Mouse (Mus musculus) neural tube, embryonic 10.5 days (tissue): ENCODE measurements at regions not wholly inside any gene's neighbourhood (a gene's known extent, or its start where the extent isn't known, plus 50 kb on each side); places are given as distances from the start of the nearest gene placed in this dataset.
A peak's percentile ranks its signal among the peaks of the same experiment; 100 is the strongest.
"Not testable (repeated sequence)": the region's sequence is repeated elsewhere in the genome, so short reads cannot be mapped to it uniquely, and the experiment has no call there.

Source experiments
- DNase-seq: peaks from one replicate; pipeline ENCODE4 v3.0.0-alpha.2; 2017; ENCODE audit warnings: low spot score; ENCODE audit errors: extremely low spot score

- DNase-seq = no peak
Measured at GRCm38 (mm10) chr12:71704431-71704830, 126.4 kb upstream of the Daam1 start.

- peak; percentile 76 for DNase-seq
Measured at GRCm38 (mm10) chr12:71707727-71708369, 123.0 kb upstream of the Daam1 start.

- DNase-seq = no peak
Measured at GRCm38 (mm10) chr12:71714606-71715005, 116.3 kb upstream of the Daam1 start.

GRCm38 (mm10) chr12:71718412-71718811 is 112.5 kb upstream of the Daam1 start:
- not testable (repeated sequence) for DNase-seq

DNA sequence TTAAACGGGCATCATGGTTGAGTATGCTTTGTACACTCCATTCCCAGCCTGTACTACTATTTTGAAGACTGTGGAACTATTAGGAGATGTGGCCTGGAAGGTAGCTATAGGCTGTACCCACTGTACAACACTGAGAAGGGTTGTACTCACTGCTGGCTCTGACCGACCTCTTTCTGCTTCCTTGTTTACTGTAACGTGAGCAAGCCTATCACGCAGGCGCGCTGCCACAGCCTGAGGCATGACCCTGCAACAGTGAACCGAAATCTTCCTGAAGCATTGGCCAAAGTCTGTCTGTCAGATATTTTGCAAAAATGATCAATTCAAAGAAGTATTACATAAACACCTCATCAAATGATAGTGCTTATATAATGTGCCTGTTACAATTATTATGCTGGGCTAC is 112.0 kb upstream of the Daam1 start:
- no peak for DNase-seq

DNA sequence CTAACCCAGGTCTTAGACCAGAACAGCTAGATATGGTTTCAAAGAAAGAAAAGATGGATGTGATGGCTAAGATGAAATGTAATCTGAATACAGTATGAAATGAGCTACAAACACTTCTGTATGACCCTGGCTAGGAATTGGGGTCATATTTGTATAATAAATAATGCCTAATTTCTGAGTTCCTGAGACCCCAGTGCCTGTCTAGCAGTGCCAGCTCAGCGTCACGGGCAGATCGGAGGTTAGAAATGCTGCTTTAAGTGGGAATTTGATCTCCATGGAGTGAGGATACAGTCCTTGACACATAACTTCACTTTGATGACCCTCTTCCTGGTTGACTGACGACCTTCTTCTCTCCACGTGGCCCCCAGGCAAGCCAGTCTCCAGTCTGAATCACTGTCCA is 105.7 kb upstream of the Daam1 start:
- no peak for DNase-seq

DNA sequence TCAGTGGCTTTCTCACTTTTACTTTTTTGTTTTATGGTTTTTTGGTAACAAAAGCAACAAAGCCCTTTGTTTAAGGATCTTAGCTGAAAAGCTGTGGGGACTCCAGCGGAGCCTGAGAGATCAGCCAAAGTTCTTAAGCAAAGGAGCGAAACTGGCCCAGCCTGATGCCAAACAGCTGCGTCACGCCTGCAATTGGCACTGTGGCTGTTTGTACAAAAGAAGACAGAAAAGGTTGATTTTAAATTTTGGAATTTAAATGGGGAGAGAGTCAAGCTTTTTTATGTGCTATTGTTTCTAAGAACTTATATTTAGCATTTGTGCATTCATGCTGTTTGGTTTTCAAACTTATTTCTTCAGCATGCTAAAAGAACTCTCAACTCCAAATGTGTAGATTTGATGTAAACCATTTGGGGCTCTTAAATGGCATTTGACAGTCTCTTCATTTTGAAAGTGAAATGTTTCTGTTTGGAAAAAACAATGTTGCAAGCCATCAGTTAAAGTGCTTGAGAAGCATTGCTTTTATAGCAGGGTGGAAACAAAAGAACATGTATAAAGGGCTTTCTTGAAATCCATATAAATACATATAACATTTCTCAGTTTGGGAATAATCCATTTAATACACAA is 105.1 kb upstream of the Daam1 start:
- DNase-seq = no peak

DNA sequence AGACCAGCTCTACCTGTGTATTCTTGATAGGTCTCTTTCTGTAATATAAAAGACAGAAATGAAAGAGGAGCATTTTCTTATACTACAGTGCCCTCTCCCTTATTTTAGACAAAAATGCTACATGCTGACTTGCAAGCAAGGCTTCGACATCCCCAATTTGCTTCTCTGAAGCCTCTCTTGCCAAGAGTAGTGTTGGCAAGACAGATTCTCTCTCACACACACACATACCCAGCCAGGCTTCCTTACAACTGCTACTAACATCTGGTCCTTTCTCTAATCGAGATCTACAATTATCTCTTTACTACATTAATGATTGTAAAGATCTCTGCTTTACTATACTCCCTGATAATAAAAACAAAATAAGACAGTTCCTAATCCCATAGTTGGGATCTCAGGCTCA is 87.5 kb upstream of the Daam1 start:
- no peak for DNase-seq

- no peak for DNase-seq
Measured at GRCm38 (mm10) chr12:71746011-71746410, 84.9 kb upstream of the Daam1 start.

GRCm38 (mm10) chr12:71747386-71747785 is 83.5 kb upstream of the Daam1 start:
- no peak for DNase-seq

GRCm38 (mm10) chr12:71747831-71748368 is 83.0 kb upstream of the Daam1 start:
- DNase-seq = no peak

GRCm38 (mm10) chr12:71748731-71749130 is 82.1 kb upstream of the Daam1 start:
- DNase-seq = no peak

DNA sequence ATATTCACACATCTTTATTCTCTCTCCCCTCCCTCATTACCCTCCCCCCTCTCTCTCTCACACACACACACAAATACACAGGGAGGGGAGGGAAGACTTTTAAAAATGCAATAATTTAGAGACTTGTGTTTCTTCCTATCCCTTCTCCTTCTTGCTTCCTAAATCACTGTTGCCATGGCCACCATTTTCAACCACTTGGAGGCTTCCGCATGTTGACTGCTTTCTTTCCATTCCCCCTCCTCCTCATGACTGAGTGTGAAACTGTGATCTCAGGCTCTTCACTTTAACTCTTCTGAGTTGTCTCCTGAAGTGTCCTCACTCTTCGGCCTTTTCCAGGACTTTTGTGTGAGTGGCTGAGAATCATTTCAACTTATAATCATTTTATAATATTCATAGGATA is 81.2 kb upstream of the Daam1 start:
- DNase-seq = no peak

DNA sequence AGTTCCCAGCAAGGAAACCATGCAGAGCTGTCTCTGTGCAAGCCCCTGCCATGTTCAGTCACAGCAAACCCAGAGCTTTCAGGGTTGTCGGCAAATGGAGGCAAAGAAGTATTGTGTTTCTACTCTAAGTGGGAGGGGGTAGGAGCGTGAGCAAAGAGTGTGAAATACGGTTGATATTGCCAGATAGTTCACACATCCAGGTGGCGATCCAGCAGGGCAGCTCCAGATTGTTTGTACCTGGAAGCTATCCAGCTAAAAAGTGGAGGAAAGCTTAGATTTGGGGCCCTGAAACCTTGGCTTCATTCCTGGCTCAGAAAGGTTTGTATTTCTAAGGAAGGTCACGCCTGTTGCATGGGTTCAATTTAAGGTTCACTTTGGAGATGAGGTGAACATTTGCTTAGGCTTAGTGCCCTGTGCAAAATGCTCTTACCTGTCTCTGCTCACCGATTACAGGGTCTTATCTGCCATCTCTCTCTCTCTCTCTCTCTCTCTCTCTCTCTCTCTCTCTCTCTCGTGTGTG is 78.1 kb upstream of the Daam1 start:
- no peak for DNase-seq

- DNase-seq = no peak
Measured at GRCm38 (mm10) chr12:71753276-71753675, 77.6 kb upstream of the Daam1 start.

GRCm38 (mm10) chr12:71763194-71763593 is 67.7 kb upstream of the Daam1 start:
- no peak for DNase-seq

- DNase-seq = no peak
Measured at GRCm38 (mm10) chr12:71766086-71766485, 64.8 kb upstream of the Daam1 start.

DNA sequence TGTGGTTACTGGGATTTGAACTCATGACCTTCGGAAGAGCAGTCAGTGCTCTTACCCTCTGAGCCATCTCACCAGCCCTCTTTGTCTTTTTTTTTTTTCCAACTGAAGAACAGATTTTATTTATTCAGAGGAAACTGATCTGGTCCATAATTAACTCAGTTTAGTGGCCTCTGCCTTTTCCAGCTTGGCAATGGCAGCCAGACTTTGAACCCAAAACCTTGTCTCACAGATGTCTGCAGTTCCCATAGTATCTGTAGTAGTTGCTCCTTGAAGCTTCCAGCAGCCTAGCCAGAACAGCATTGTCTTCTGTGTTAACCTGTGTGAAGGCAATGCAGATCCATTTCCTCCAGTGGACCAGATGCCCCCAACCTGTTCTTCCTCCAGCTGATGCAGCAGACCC is 64.2 kb upstream of the Daam1 start:
- DNase-seq = no peak

GRCm38 (mm10) chr12:71767896-71768295 is 63.0 kb upstream of the Daam1 start:
- DNase-seq = no peak

- DNase-seq = peak; percentile 80
Measured at GRCm38 (mm10) chr12:71768471-71768870, 62.4 kb upstream of the Daam1 start.

DNA sequence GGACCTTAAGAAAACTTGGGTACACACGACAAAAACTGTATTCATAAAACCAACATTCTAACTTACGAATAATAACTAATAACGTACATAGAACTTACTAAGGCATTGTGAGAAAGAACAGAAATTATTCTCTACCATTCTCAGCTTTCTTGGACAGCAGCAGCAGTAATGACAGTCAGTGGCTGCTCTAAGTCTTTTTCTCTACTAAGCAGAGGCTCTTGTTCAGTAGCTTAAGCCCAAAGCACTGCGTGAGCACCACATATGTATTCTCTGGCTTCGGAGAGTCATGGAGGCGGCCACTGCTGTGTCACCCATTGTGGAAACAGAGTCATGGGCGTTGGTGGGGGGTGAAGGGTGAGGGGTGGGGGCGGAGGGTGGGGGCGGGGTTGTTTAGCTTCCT is 62.0 kb upstream of the Daam1 start:
- DNase-seq = no peak

DNA sequence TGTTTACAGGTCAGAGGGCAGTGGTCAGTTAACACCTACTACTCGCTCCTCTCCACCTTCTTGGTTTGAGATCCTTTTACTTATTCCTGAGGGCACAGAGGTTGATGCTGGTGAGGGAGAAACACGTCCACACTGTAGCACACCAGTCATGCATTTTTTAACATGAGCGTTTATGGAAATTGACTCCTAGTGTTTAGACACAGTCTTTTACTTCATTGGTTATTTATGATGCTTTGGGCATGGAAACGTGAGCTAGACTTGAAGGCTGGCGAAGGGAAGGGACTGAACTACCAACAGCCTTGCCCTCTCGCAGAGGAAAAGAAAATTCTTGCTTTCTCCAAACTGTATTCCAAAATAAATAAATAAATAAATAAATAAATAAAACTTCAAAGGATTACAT is 61.6 kb upstream of the Daam1 start:
- no peak for DNase-seq

DNA sequence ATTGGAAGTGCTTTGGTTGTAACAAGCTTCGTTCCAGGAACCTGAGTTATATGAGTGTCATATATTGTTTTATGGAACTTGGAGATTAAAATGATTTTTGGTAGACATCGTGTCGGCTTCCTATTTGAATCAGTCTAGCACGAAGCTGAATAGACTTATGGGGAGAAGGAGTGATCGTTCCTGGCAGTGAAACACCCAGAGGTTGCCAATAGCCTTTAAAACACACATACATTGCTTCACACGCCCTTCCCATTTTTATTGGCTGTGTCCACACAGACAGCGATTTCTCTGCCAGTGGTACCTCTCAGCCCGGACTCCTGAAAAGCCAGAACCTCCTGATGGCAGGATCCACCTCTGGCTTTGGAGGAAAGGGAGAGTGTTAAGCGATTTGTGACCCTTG is 57.0 kb upstream of the Daam1 start:
- no peak for DNase-seq
